In the genomic region with DNA sequence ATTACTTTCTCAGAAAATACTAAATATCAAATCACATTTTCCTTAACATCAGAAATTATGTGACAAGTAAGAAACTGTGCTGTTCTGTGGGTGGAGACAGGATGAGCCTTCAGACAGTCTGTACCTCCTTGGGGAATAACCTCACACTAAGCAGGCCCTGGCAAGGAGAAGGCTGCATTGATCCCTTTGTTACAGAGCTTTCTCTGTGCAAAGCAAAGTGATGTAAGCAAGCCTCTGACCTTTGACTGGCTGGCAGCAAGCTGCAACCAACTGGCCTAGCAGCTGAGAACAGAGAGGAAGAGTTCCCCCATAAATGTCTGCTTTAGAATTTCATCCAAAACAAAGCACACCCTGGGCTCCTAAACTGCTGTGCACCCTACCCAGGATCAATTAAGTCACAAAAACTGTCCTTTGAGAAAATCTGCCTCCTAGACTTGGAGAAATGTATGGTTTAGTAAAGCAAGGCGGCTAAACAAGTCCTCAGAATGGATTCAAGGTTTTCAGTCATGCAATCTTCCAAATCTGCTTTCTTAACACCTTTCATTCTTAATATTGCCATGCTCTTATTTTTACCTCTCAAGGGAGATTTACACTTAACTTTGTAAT, we compare ENCODE assay signal across 10 mouse cellular contexts. TPM values are rescaled to one million over a fixed set of nuclear protein-coding genes. Genes with fewer than 3 reads are reported as not detected.
DNase-seq lines count a peak whose midpoint lies in the region; ATAC-seq and TF ChIP-seq lines count a peak whose summit lies in the region.
"Had no signal": no experiment of that assay in that cellular context is flagged by ENCODE, and none has a peak within 500 bp of the region (broad histone marks: within the 10 kb centered on the region; RNA-seq: fewer than 3 reads in every experiment).

No protein-coding gene starts in this region.

- no peak overlapping the region for H3K9ac ChIP-seq in hindbrain, embryonic 12.5 days
- H3K9ac ChIP-seq: heart, embryonic 13.5 days; liver, embryonic 15.5 days had no signal

- H3K27me3 ChIP-seq in hindbrain, embryonic 12.5 days: no peaks in the 10 kb centered on the region
- H3K27me3 ChIP-seq in limb, embryonic 10.5 days (ENCODE audit: low read depth, poor library complexity, severe bottlenecking): no peaks in the 10 kb centered on the region
- H3K27me3 ChIP-seq: heart, embryonic 13.5 days; liver, embryonic 15.5 days had no signal

- intact Hi-C loops in gastrocnemius, adult 2 months (cut with DNase I): no loop called here

- H3K27ac ChIP-seq in gastrocnemius, adult 2 months: no peak overlapping the region
- H3K27ac ChIP-seq in hindbrain, embryonic 12.5 days: no peak overlapping the region
- H3K27ac ChIP-seq in limb, embryonic 10.5 days: peak overlapping the region; percentile 56
- H3K27ac ChIP-seq: heart, embryonic 13.5 days; liver, embryonic 15.5 days had no signal

- H3K4me2 ChIP-seq in hindbrain, embryonic 12.5 days (replicated peaks): no peak overlapping the region
- H3K4me2 ChIP-seq: heart, embryonic 13.5 days; liver, embryonic 15.5 days had no signal

- no peak overlapping the region for H3K4me3 ChIP-seq in gastrocnemius, adult 2 months
- H3K4me3 ChIP-seq in hindbrain, embryonic 12.5 days: no peak overlapping the region
- no peak overlapping the region for H3K4me3 ChIP-seq in limb, embryonic 10.5 days
- H3K4me3 ChIP-seq: heart, embryonic 13.5 days; liver, embryonic 15.5 days had no signal

- no peaks in the 10 kb centered on the region for H3K9me3 ChIP-seq in hindbrain, embryonic 12.5 days (replicated peaks)
- no peaks in the 10 kb centered on the region for H3K9me3 ChIP-seq in limb, embryonic 10.5 days (replicated peaks)
- H3K9me3 ChIP-seq: heart, embryonic 13.5 days; liver, embryonic 15.5 days had no signal

- ATAC-seq in hindbrain, embryonic 12.5 days (ENCODE audit: low FRiP score): peak; percentile 83

- DNase-seq in gastrocnemius, adult 2 months: peak; percentile 41
- DNase-seq in gastrocnemius, postnatal 4 days (ENCODE audit: low spot score in 2 of 2): no peak
- DNase-seq in adipocyte (ENCODE audit: low spot score): peak; percentile 67
- no peak for DNase-seq in limb, embryonic 10.5 days (ENCODE audit: low spot score)
- no peak for DNase-seq in cerebellum, adult 9-10 months
- no peak for DNase-seq in left cerebral cortex, adult 18-20 months (ENCODE audit: low spot score in 2 of 2)
- DNase-seq in left cerebral cortex, adult 9 months (ENCODE audit: low spot score in 2 of 2): no peak

- H3K36me3 ChIP-seq in hindbrain, embryonic 12.5 days: no peaks in the 10 kb centered on the region
- no peaks in the 10 kb centered on the region for H3K36me3 ChIP-seq in limb, embryonic 10.5 days
- H3K36me3 ChIP-seq: heart, embryonic 13.5 days; liver, embryonic 15.5 days had no signal

- peaks cover 4% of the 10 kb centered on the region; the same call in 1 of the 2 replicates for H3K4me1 ChIP-seq in hindbrain, embryonic 12.5 days
- peaks cover 4% of the 10 kb centered on the region for H3K4me1 ChIP-seq in limb, embryonic 10.5 days
- H3K4me1 ChIP-seq: heart, embryonic 13.5 days; liver, embryonic 15.5 days had no signal

- 72% methylated on average over 1 of the region's 1 CpGs for WGBS in hindbrain, embryonic 12.5 days
- 79% methylated on average over 1 of the region's 1 CpGs for WGBS in limb, embryonic 10.5 days

- TF ChIP-seq CTCF in gastrocnemius, adult 2 months (IDR thresholded peaks at IDR 0.05): no peak

RNA-seq across cellular contexts. Expression of a gene that starts 46.3 kb away (rescaled TPM):
- not detected for total RNA-seq in gastrocnemius, adult 2 months (2021)
- not detected for total RNA-seq in gastrocnemius, postnatal 4 days (2021)
- not detected in 2 replicates for polyA plus RNA-seq in hindbrain, embryonic 12.5 days (2016; fragmentation: Nextera tagmentation; extraction: Ambion mirVana)
- polyA plus RNA-seq in limb, embryonic 10.5 days (2016; fragmentation: Nextera tagmentation; extraction: Ambion mirVana): not detected in 2 replicates
- total RNA-seq in left cerebral cortex, adult 18-20 months (2021): not detected
- polyA plus RNA-seq: heart, embryonic 13.5 days; liver, embryonic 15.5 days had no signal

RNA-seq across cellular contexts. Expression of a gene that starts 56.6 kb away (rescaled TPM):
- not detected for total RNA-seq in gastrocnemius, adult 2 months (2021)
- not detected for total RNA-seq in gastrocnemius, postnatal 4 days (2021)
- not detected in 2 replicates for polyA plus RNA-seq in hindbrain, embryonic 12.5 days (2016; fragmentation: Nextera tagmentation; extraction: Ambion mirVana)
- polyA plus RNA-seq in limb, embryonic 10.5 days (2016; fragmentation: Nextera tagmentation; extraction: Ambion mirVana): not detected in 2 replicates
- total RNA-seq in left cerebral cortex, adult 18-20 months (2021): not detected
- polyA plus RNA-seq: heart, embryonic 13.5 days; liver, embryonic 15.5 days had no signal

Comparison
In these comparisons a context has a peak if more than half of its experiments do, and no peak if none do; other contexts are left out.
1. DNase-seq: peak in gastrocnemius, adult 2 months (single experiment) and adipocyte (single experiment); none in gastrocnemius, postnatal 4 days (0 of 2), limb, embryonic 10.5 days (single experiment), cerebellum, adult 9-10 months (single experiment), left cerebral cortex, adult 18-20 months (0 of 2) and left cerebral cortex, adult 9 months (0 of 2).